Mouse (Mus musculus) limb, embryonic 15.5 days (tissue): Measurements from ENCODE around the gene Sh2d6. TPM values are rescaled to one million over a fixed set of nuclear protein-coding genes. Genes with fewer than 3 reads are reported as not detected.
"Not testable (repeated sequence)": the region's sequence is repeated elsewhere in the genome, so short reads cannot be mapped to it uniquely, and the experiment has no call there.

Experiments used
- ATAC-seq: fragments of 200-750 bp; cut with Nextera tagmentation; 2 replicates; pipeline ENCODE4 v1.8.0; 2017; ENCODE audit warnings: low read depth, moderate TSS enrichment; ENCODE audit not compliant: insufficient number of reproducible peaks, low FRiP score, low TSS enrichment
- H3K27ac ChIP-seq: fragments of 300-500 bp; sonication (generic); 2 replicates; pipeline ENCODE4 v1.5.1; 2015; ENCODE audit warnings: moderate library complexity, mild to moderate bottlenecking, inconsistent platforms
- H3K27me3 ChIP-seq: fragments of 300-500 bp; sonication (generic); 2 replicates; pipeline ENCODE4 v1.6.1; 2015; ENCODE audit warnings: inconsistent platforms
- H3K36me3 ChIP-seq: fragments of 300-500 bp; sonication (generic); 2 replicates; pipeline ENCODE4 v1.6.1; 2015; ENCODE audit warnings: inconsistent platforms
- H3K4me1 ChIP-seq: fragments of 300-500 bp; sonication (generic); 2 replicates; pipeline ENCODE4 v1.6.1; 2015; ENCODE audit warnings: inconsistent platforms
- H3K4me2 ChIP-seq: fragments of 300-500 bp; sonication (generic); 2 replicates; pipeline ENCODE4 v1.6.1; 2015; ENCODE audit warnings: mild to moderate bottlenecking, inconsistent platforms
- H3K4me3 ChIP-seq: fragments of 300-500 bp; sonication (generic); 2 replicates; pipeline ENCODE4 v1.5.1; 2015; ENCODE audit warnings: mild to moderate bottlenecking, inconsistent platforms
- H3K9ac ChIP-seq: fragments of 300-500 bp; sonication (generic); 2 replicates; pipeline ENCODE4 v1.6.1; 2015; ENCODE audit warnings: inconsistent platforms
- H3K9me3 ChIP-seq: fragments of 300-500 bp; sonication (generic); 2 replicates; pipeline ENCODE4 v1.6.1; 2016; ENCODE audit warnings: inconsistent platforms
- WGBS: fragments of 180-500 bp; shearing (Covaris S2); methylation state at CpG from one replicate; pipeline ENCODE4 v1.1.7; 2015; 5-methylcytosine and 5-hydroxymethylcytosine counted together
- polyA plus RNA-seq: library from polyadenylated mRNA; unstranded; fragments of >200 nt; fragmentation: Nextera tagmentation; extraction: Ambion mirVana; gene quantifications from 2 replicates; pipeline ENCODE4 v1.2.1, GENCODE M21; 2015

Sh2d6 gene
- polyA plus RNA-seq, 1 experiment from 2014 or later = 0.36 TPM

DNA sequence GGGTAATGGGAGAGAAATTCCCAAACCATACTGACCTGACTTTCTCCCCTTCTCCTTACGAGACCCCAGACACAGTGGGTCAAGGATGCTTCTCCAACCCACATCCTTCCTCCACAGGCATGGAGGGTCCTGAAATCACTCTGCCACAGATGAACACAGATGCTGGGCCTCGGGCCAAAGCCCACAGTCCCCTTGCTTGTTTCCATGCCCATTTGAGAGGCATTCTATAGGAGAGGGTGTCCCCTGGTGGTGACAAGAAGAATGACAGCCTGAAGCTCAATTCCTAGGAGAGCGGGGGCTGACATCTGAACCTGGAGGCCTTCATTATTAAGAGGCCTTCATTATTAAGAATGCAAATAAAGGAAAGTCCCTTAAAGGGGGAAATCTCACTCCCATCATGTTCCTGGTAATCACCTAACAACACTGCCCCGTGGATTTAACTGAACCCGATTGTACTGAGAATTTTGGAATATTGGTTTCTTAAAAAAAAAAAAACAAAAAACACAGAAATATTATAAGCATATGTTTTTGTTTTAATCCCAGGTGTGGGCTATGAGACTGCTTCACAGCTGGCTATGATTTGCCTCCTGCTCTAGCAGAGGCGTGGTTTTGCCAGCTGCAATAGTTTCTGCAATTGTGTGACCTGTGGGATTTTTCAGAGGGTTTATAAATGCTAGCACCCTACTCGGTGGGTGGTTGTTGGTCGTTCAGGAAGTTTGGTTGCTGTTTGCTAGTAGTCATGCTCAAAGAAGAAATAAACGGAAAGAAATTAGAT lies 12.7 kb upstream of the Sh2d6 start:
- Histone ChIP-seq H3K27me3 (no peaks in the 10 kb centered on the region), H3K9ac (no peak overlapping the region), H3K36me3 (no peaks in the 10 kb centered on the region), H3K4me1 (peaks cover 26% of the 10 kb centered on the region), H3K4me3 (no peak overlapping the region), H3K4me2 (no peak overlapping the region), H3K27ac (peak overlapping the region; percentile 50), H3K9me3 (no peaks in the 10 kb centered on the region)
- WGBS = 17% methylated on average over 9 of the region's 9 CpGs
- peak; percentile 40; the same call in 1 of the 2 replicates for ATAC-seq

- H3K4me1 ChIP-seq = peaks cover 22% of the 10 kb centered on the region
- not testable (repeated sequence) for H3K27ac ChIP-seq, H3K9ac ChIP-seq, H3K4me2 ChIP-seq, H3K27me3 ChIP-seq, H3K4me3 ChIP-seq, H3K36me3 ChIP-seq, H3K9me3 ChIP-seq
- WGBS = 38% methylated on average over 1 of the region's 1 CpGs
- ATAC-seq = 0 out of 2 replicates have a peak, but pooled peaks have one; percentile 32
Measured at GRCm38 (mm10) chr6:72533555-72533954, 12.0 kb upstream of the Sh2d6 start.

DNA sequence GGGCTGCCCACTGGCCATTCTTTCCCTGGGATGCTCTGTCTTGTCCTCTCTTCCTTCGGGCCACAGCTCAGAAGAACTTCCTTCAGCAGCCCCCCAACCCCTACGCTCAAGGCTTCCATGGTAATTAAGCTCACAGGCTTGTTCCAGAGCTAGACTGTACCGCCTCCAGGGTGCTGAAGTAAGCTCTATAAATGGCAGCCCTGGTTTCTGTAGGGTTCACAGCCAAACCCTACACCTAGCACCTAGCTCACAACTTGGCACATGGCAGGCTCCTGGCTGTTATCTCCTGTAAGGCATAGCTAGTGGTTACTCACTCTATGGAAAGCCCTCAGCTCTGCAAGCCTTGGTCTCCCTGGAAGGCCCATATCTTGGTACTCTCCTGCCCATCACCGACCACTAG lies 11.1 kb upstream of the Sh2d6 start:
- no peaks in the 10 kb centered on the region for H3K27me3 ChIP-seq
- 61% methylated on average over 4 of the region's 4 CpGs for whole genome bisulfite sequencing
- no peak overlapping the region for H3K9ac ChIP-seq
- H3K27ac ChIP-seq = no peak overlapping the region; the same call in 1 of the 2 replicates
- no peak overlapping the region for H3K4me3 ChIP-seq
- no peak overlapping the region for H3K4me2 ChIP-seq
- no peaks in the 10 kb centered on the region for H3K36me3 ChIP-seq
- no peaks in the 10 kb centered on the region for H3K9me3 ChIP-seq
- H3K4me1 ChIP-seq = peaks cover 16% of the 10 kb centered on the region
- ATAC-seq = no peak

DNA sequence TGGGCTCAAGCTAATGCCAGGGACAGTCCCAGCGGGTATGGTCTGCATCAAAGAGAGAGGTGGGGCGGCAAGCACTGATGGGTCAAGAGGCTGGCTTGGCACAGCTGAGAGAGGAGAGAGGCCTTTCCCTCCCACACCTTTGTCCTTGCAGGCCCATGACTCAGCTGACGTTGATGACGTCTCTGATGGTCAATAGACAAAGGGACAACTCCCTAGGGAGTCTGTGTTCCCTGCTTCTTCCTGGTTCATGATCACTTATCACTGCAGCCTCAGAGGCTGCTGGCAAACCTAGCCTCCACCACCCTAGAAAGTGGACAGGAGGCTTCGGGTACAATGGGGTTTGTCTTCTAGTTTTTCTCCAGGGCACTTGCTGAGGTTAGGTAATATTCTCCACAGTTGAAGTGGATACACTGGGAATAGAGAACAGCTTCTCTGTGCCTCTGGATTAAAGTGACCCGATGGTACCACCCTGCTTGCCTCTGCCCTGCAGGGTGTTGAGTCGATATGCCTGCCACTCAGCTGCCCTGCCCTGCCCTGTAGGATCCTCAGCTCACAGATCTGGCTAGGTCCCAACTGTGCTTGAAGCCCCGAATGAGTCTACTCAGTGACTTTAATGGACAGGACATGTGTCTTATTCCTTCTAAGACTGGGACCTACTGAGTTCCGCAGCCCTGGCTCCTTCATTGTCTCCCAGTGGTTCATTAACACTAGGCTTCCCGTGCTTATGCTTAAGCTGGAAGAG lies 7.1 kb upstream of the Sh2d6 start:
- no peak overlapping the region for H3K4me2 ChIP-seq
- H3K27ac ChIP-seq = no peak overlapping the region
- peaks cover 8% of the 10 kb centered on the region; the same call in 1 of the 2 replicates for H3K4me1 ChIP-seq
- no peaks in the 10 kb centered on the region for H3K27me3 ChIP-seq
- H3K4me3 ChIP-seq = no peak overlapping the region
- no peaks in the 10 kb centered on the region for H3K36me3 ChIP-seq
- ATAC-seq = no peak
- no peak overlapping the region for H3K9ac ChIP-seq
- WGBS = 79% methylated on average over 10 of the region's 10 CpGs
- no peaks in the 10 kb centered on the region for H3K9me3 ChIP-seq

GRCm38 (mm10) chr6:72527070-72527469 lies 5.6 kb upstream of the Sh2d6 start:
- H3K9me3 ChIP-seq = no peaks in the 10 kb centered on the region
- H3K9ac ChIP-seq = no peak overlapping the region
- ATAC-seq = no peak
- H3K27ac ChIP-seq = no peak overlapping the region
- H3K4me2 ChIP-seq = no peak overlapping the region
- WGBS = 77% methylated on average over 4 of the region's 4 CpGs
- no peak overlapping the region for H3K4me3 ChIP-seq
- no peaks in the 10 kb centered on the region for H3K36me3 ChIP-seq
- H3K27me3 ChIP-seq = no peaks in the 10 kb centered on the region
- H3K4me1 ChIP-seq = no peaks in the 10 kb centered on the region

- Histone ChIP-seq H3K9ac (no peak overlapping the region), H3K9me3 (no peaks in the 10 kb centered on the region), H3K4me2 (no peak overlapping the region), H3K27ac (no peak overlapping the region), H3K4me3 (no peak overlapping the region), H3K36me3 (no peaks in the 10 kb centered on the region), H3K27me3 (no peaks in the 10 kb centered on the region), H3K4me1 (peaks cover 14% of the 10 kb centered on the region)
- ATAC-seq = no peak
- 72% methylated on average over 2 of the region's 2 CpGs for WGBS
Measured at GRCm38 (mm10) chr6:72524160-72524559, 2.7 kb upstream of the Sh2d6 start.

GRCm38 (mm10) chr6:72523222-72523621 lies 1.7 kb upstream of the Sh2d6 start:
- no peak for ATAC-seq
- no peaks in the 10 kb centered on the region for H3K36me3 ChIP-seq
- no peak overlapping the region for H3K4me3 ChIP-seq
- peaks cover 17% of the 10 kb centered on the region for H3K4me1 ChIP-seq
- no peaks in the 10 kb centered on the region for H3K9me3 ChIP-seq
- no peaks in the 10 kb centered on the region for H3K27me3 ChIP-seq
- H3K9ac ChIP-seq = no peak overlapping the region
- H3K27ac ChIP-seq = no peak overlapping the region
- no peak overlapping the region for H3K4me2 ChIP-seq
- WGBS = 80% methylated on average over 4 of the region's 4 CpGs

GRCm38 (mm10) chr6:72522288-72522687 lies 781 bp upstream of the Sh2d6 start:
- no peak overlapping the region for H3K4me2 ChIP-seq
- ATAC-seq = no peak
- 52% methylated on average over 5 of the region's 5 CpGs for WGBS
- H3K36me3 ChIP-seq = no peaks in the 10 kb centered on the region
- peaks cover 17% of the 10 kb centered on the region for H3K4me1 ChIP-seq
- H3K27ac ChIP-seq = no peak overlapping the region
- no peaks in the 10 kb centered on the region for H3K9me3 ChIP-seq
- H3K4me3 ChIP-seq = no peak overlapping the region
- H3K9ac ChIP-seq = no peak overlapping the region
- no peaks in the 10 kb centered on the region for H3K27me3 ChIP-seq

GRCm38 (mm10) chr6:72520904-72521303 lies 603 bp downstream of the Sh2d6 start:
- no peak overlapping the region for H3K9ac ChIP-seq

GRCm38 (mm10) chr6:72519892-72520663 lies 1.4 kb downstream of the Sh2d6 start:
- peaks cover 17% of the 10 kb centered on the region for H3K4me1 ChIP-seq
- H3K9me3 ChIP-seq = no peaks in the 10 kb centered on the region
- no peak overlapping the region for H3K4me3 ChIP-seq
- no peak overlapping the region for H3K9ac ChIP-seq
- WGBS = 18% methylated on average over 10 of the region's 10 CpGs
- no peaks in the 10 kb centered on the region for H3K36me3 ChIP-seq
- peak overlapping the region; percentile 75 for H3K27ac ChIP-seq
- peak overlapping the region; percentile 26; the same call in 1 of the 2 replicates for H3K4me2 ChIP-seq
- H3K27me3 ChIP-seq = no peaks in the 10 kb centered on the region
- ATAC-seq = peak; percentile 27; the same call in 1 of the 2 replicates

More at GRCm38 (mm10) chr6:72520904-72521303, 603 bp downstream of the Sh2d6 start:
- Histone ChIP-seq H3K36me3 (no peaks in the 10 kb centered on the region), H3K4me1 (peaks cover 17% of the 10 kb centered on the region), H3K9me3 (no peaks in the 10 kb centered on the region), H3K4me3 (no peak overlapping the region), H3K27me3 (no peaks in the 10 kb centered on the region), H3K27ac (no peak overlapping the region), H3K4me2 (no peak overlapping the region)
- ATAC-seq = no peak
- WGBS = 90% methylated on average over 5 of the region's 5 CpGs

GRCm38 (mm10) chr6:72519303-72519702 lies 2.2 kb downstream of the Sh2d6 start:
- no peak overlapping the region for H3K4me2 ChIP-seq
- 40% methylated on average over 8 of the region's 8 CpGs for WGBS
- H3K9me3 ChIP-seq = no peaks in the 10 kb centered on the region
- no peak overlapping the region for H3K27ac ChIP-seq
- no peaks in the 10 kb centered on the region for H3K36me3 ChIP-seq
- H3K4me3 ChIP-seq = no peak overlapping the region
- peaks cover 17% of the 10 kb centered on the region for H3K4me1 ChIP-seq
- no peaks in the 10 kb centered on the region for H3K27me3 ChIP-seq
- no peak overlapping the region for H3K9ac ChIP-seq
- ATAC-seq = no peak
